Mouse (Mus musculus): ENCODE results near the gene E2f6.

- no peak for TF ChIP-seq CTCF (IDR thresholded peaks at IDR 0.05; ENCODE audit: extremely low read depth, insufficient read depth, low read length)
- TF ChIP-seq POLR2A (IDR thresholded peaks at IDR 0.05; ENCODE audit: extremely low read depth, insufficient read depth, low read length), result no peak
These were observed 62.8 kb downstream of the E2f6 start for GRCm38 (mm10) chr12:16873549-16873948.

Data from cortical plate, adult 2 months (tissue).